Mouse (Mus musculus) lung, postnatal 0 days (tissue): Measurements from ENCODE around the gene Ppfia1.

Source experiments
- CTCF ChIP-seq: IDR thresholded peaks from 2 replicates; pipeline ENCODE4 v1.5.1; 2016; ENCODE audit warnings: antibody characterized with exemption, mild to moderate bottlenecking
- EP300 ChIP-seq: IDR thresholded peaks from 2 replicates; pipeline ENCODE4 v1.6.1; 2016; ENCODE audit warnings: antibody characterized with exemption, mild to moderate bottlenecking, control low read depth

- TF ChIP-seq CTCF (no peak), EP300 (no peak)
Measured at GRCm38 (mm10) chr7:144506807-144507206, 46.7 kb downstream of the Ppfia1 start.
